Mouse (Mus musculus) megakaryocyte, embryonic 14.5 days (primary cell): ENCODE data around the gene Gm20388.

Experiments used
- FLI1 ChIP-seq: IDR thresholded peaks from 2 replicates; pipeline ENCODE4 v1.6.1; 2012; ENCODE audit warnings: low read length, inconsistent platforms, mixed read lengths
- GATA1 ChIP-seq: IDR thresholded peaks from 3 replicates; pipeline ENCODE4 v1.6.1; 2012; ENCODE audit warnings: mixed read lengths, low read length, inconsistent platforms, borderline replicate concordance

DNA sequence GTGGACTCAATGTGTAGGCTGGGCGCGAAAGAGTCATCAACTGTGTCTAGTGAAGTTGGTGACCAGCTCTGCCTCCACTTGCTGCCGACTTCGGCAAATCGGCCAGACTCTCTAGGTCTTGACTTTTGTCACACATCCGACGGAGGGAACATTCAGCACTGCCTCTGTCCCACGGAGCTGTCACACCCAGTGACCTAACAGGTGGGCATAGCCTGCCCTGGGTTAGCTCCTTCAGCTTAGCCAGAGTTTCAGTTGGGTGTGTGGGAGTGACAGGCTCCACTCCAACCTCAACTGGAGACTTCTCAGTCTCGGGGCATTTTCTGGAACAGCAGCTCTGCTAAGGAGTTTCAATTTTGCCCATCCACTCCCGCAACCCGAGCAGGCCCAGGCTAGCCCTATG, 1223.9 kb downstream of the Gm20388 start:
- TF ChIP-seq GATA1 (no peak), FLI1 (no peak)
